Mouse (Mus musculus): Measurements from ENCODE around the gene Sik3. TPM values are rescaled to one million over a fixed set of nuclear protein-coding genes. Genes with fewer than 3 reads are reported as not detected.

The Sik3 gene
- polyA plus RNA-seq, 1 experiment from 2014 or later, result 11.5 TPM

GRCm38 (mm10) chr9:46272070-46272469 is 259.4 kb downstream of the Sik3 start:
- H3K4me3 ChIP-seq (replicated peaks), result peak overlapping the region; percentile 92; the same call in 1 of the 2 replicates
- 78% methylated on average over 9 of the region's 9 CpGs for WGBS
- H3K4me1 ChIP-seq, result peaks cover 7% of the 10 kb centered on the region
- H3K27me3 ChIP-seq (replicated peaks), result peaks cover 16% of the 10 kb centered on the region; the same call in 1 of the 2 replicates
- peak overlapping the region; percentile 73; the same call in 1 of the 2 replicates for H3K4me2 ChIP-seq
- no peak for ATAC-seq (ENCODE audit: insufficient read depth, low FRiP score, low read depth)
- H3K27ac ChIP-seq, result no peak overlapping the region
- no peaks in the 10 kb centered on the region for H3K9me3 ChIP-seq
- H3K9ac ChIP-seq, result no peak overlapping the region
- H3K36me3 ChIP-seq, result peaks cover 23% of the 10 kb centered on the region

GRCm38 (mm10) chr9:46272677-46273454 is 260.2 kb downstream of the Sik3 start, which contains the start of gene Zpr1:
Zpr1 (plus strand) TSS chr9:46273064.
- peak; percentile 90 for ATAC-seq (ENCODE audit: insufficient read depth, low FRiP score, low read depth)
- peaks cover 16% of the 10 kb centered on the region; the same call in 1 of the 2 replicates for H3K27me3 ChIP-seq (replicated peaks)
- peak within 1 kb of the TSS; percentile 60 for H3K9ac ChIP-seq
- peaks cover 24% of the 10 kb centered on the region for H3K36me3 ChIP-seq
- H3K4me1 ChIP-seq, result peaks cover 7% of the 10 kb centered on the region
- peak within 1 kb of the TSS; percentile 92 for H3K4me3 ChIP-seq (replicated peaks)
- peak within 1 kb of the TSS; percentile 73 for H3K4me2 ChIP-seq
- H3K27ac ChIP-seq, result peak within 1 kb of the TSS; percentile 69
- H3K9me3 ChIP-seq, result no peaks in the 10 kb centered on the region
- 5% methylated on average over 45 of the region's 45 CpGs for WGBS

Other genes with a start within 250 kb of the Sik3 start
- 24.7 and 25.6 TPM in 2 replicates for gene Cep164, start 184.1 kb upstream of the Sik3 start, polyA plus RNA-seq (2015; fragmentation: Nextera tagmentation; extraction: Ambion mirVana)
- 28.3 and 28.5 TPM in 2 replicates for gene Bace1, start 174.2 kb upstream of the Sik3 start, polyA plus RNA-seq (2015; fragmentation: Nextera tagmentation; extraction: Ambion mirVana)
- gene Pcsk7, start 106.3 kb upstream of the Sik3 start, polyA plus RNA-seq (2015; fragmentation: Nextera tagmentation; extraction: Ambion mirVana), result 19.2 and 21.0 TPM in 2 replicates
- gene Rnf214, start 105.9 kb upstream of the Sik3 start, polyA plus RNA-seq (2015; fragmentation: Nextera tagmentation; extraction: Ambion mirVana), result 40.6 and 45.9 TPM in 2 replicates
- gene Tagln, start 76.8 kb upstream of the Sik3 start, polyA plus RNA-seq (2015; fragmentation: Nextera tagmentation; extraction: Ambion mirVana), result 380 and 441 TPM in 2 replicates
- gene Sidt2, start 57.6 kb upstream of the Sik3 start, polyA plus RNA-seq (2015; fragmentation: Nextera tagmentation; extraction: Ambion mirVana), result 43.8 and 47.9 TPM in 2 replicates
- gene Pafah1b2, start 130 bp upstream of the Sik3 start, polyA plus RNA-seq (2015; fragmentation: Nextera tagmentation; extraction: Ambion mirVana), result 144 and 148 TPM in 2 replicates
- 515 and 597 TPM in 2 replicates for gene Apoa1, start 215.8 kb downstream of the Sik3 start, polyA plus RNA-seq (2015; fragmentation: Nextera tagmentation; extraction: Ambion mirVana)
- gene Apoc3, start 222.8 kb downstream of the Sik3 start, polyA plus RNA-seq (2015; fragmentation: Nextera tagmentation; extraction: Ambion mirVana), result 46.5 and 53.1 TPM in 2 replicates
- 86.6 and 91.9 TPM in 2 replicates for gene Apoa4, start 227.9 kb downstream of the Sik3 start, polyA plus RNA-seq (2015; fragmentation: Nextera tagmentation; extraction: Ambion mirVana)

Measured in stomach, embryonic 15.5 days (tissue).